Mouse (Mus musculus) inflammation-experienced regulatory T-cells, adult 16 weeks (primary cell): Measurements from ENCODE around the gene Clta. TPM values are rescaled to one million over a fixed set of nuclear protein-coding genes. Genes with fewer than 3 reads are reported as not detected.

Source experiments
- polyA plus RNA-seq: library from polyadenylated mRNA; unstranded; fragments of 100-300 nt; shearing (Covaris generic); gene quantifications from one replicate; pipeline ENCODE4 v1.2.1, GENCODE M21; 2017

The Clta gene
- 126 TPM for polyA plus RNA-seq

DNA sequence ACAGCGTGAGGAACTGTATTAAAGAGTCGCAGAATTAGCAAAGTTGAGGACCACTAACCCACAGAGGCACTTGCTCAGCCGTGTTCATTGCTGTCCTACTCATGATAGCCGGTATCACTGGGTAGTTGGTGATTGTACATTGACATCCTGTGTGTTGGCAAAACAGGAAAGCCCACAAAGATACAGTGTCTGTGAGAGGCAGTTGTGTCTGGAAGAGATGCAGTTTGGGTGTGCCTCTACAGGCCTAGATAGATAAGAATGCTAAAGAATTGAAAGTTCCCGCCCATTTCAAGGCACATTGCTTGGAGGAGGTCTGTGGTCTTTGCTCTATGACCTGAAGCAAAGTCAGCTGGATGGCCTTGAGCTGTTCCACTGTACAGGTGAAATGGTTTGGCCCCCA is at the start of gene Clta:
TSS of gene Clta (plus strand) at position 327 of the 400 bp plus-strand sequence.

DNA sequence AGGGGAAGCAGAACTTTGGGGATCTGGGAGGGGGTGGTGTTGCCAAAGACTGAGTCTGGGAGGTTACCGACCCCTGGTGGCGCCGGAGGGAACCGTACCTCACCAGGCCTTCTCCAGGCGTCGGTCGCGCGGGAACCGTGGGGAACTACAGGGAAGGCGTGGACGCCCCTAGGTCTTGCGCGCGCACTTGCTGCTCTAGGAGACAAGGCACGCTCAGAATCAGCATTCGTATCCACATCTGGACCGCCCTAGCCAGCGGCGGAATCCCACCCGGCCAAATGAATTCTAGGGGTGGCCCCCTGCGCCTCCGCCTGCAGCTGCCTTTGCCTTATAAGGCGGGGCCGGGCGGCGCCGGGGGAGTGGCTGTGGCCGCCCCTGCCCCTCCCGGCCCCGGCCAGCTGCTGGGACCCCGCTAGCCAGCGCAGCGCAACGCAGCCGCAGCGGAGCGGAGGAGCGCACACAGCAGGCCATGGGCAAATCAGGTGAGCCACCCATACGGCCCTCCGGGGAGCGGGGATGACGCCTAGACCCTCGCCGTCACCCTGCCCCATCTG is 46.9 kb upstream of the Clta start, which contains the start of gene Glipr2:
TSS of gene Glipr2 (plus strand) at position 110 of the 554 bp plus-strand sequence.

DNA sequence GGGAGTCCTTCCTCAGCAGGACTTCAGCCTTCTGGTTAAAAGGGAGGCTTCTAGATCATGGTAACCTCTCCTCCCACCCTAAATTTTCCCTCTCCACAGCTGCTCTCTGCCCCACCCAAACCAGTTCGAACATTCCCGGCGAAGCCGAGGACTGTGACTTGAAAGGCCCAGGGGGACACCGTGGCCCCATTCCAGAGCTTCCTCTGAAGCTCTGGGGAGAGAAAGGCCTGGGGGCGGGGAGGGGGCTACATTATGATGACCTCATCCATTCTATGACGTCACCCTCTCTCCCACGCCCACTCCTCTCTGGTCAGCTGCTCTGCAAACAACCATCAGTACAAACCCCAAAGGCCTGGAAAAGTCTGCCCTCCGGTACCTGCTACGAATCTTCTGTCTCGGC is 21.1 kb upstream of the Clta start, which contains the start of gene Ccin:
TSS of gene Ccin (plus strand) at position 303 of the 400 bp plus-strand sequence.

Other genes with a start within 250 kb of the Clta start
- not detected for gene Olfr159, start 233.4 kb upstream of the Clta start, polyA plus RNA-seq
- not detected for gene Olfr156, start 180.6 kb upstream of the Clta start, polyA plus RNA-seq
- gene Olfr157, start 164.3 kb upstream of the Clta start, polyA plus RNA-seq, result 0.10 TPM
- not detected for gene Olfr155, start 152.9 kb upstream of the Clta start, polyA plus RNA-seq
- 4.0 TPM for gene Reck, start 128.9 kb upstream of the Clta start, polyA plus RNA-seq
- 232 TPM for gene Glipr2, start 47.1 kb upstream of the Clta start, polyA plus RNA-seq
- gene Ccin, start 21.0 kb upstream of the Clta start, polyA plus RNA-seq, result not detected
- 65.7 TPM for gene Gne, start 79.7 kb downstream of the Clta start, polyA plus RNA-seq
- 56.6 TPM for gene Rnf38, start 229.3 kb downstream of the Clta start, polyA plus RNA-seq